Mouse (Mus musculus): ENCODE data around the gene Banf2.

The Banf2 gene

DNA sequence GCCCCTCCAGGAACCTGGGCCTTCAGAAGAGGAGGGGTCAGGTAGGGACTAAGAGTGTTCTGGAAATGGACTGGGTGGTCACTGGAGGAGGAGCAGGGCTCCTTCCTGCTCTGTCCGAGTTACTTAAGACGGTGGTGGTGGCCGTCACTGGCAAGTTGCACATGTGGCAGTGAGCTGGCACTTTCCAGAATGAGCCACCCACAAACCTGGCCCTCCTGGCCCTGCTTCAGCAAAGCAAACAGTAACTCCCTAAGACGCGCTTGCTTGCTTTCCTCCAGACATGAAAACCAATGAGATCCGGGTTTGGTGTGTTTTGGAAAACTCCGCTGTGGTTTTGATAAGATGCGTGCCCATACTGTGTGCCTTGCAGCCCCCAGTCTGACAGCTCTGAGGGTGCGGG, 7.5 kb upstream of the Banf2 start:
- no peak for DNase-seq (ENCODE audit: low spot score in 2 of 2)

DNA sequence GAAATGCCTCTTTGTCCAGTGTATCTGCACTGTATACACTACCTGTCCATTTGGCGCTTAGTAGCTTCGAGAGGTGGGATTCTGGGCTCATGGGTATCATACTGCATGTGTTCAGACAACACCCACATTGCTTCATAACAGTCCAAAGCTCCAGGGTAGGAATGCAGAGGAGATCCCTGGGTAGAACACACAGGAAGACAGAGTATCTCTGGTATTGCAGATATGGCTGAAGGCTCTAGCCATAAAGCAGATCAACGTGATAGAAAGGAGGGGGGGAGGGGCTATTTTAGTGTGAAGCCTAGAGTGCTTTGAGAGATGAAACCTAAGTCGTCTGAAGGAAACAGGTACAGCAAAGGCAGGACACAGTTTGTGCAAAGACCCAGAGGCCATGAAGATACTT, 6.4 kb upstream of the Banf2 start:
- no peak for DNase-seq (ENCODE audit: low spot score in 2 of 2)

GRCm38 (mm10) chr2:144030791-144031190, 2.1 kb upstream of the Banf2 start:
- DNase-seq (ENCODE audit: low spot score in 2 of 2), result no peak

GRCm38 (mm10) chr2:144044726-144045125, 11.9 kb downstream of the Banf2 start:
- DNase-seq (ENCODE audit: low spot score in 2 of 2), result peak; percentile 69 to 70

DNA sequence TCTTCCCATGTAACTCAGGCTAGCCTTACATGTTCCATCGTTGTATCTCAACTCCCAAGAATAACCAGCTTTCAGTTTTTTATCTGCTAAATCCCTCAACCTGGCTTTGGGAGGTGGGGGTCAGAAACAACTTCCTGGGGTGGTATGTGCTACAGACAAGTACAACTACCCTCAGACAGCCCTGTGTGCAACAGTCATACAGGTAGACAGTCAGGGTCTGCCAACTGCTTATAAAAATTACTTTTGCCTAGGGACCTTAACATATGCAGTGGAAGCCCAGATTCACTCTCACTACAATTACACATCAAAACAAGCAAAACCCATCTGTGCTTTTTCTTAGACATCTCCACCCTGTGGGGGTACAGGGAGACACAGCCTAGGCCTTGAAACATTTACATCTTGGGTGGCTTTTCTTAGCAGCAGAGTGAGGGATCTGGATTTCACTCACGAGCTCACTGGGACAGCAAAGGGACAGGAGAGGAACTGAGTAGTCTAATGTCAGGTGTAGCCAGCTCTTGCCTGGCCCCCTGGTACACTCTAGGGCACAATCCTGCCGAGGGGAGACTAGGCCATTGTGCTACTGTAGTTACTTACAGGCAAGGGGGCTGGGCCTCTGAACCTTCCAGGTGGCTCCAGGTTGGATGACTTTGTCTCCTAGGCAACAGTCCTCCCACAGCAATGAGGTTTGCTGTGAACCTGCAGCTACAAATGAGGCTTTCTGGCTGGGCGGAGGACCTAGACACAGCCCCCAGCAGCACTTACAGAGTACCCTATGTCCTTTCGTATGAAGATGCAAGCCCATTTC, 13.1 kb downstream of the Banf2 start:
- DNase-seq (ENCODE audit: low spot score in 2 of 2), result peak; percentile 19 to 38

GRCm38 (mm10) chr2:144046916-144047315, 14.1 kb downstream of the Banf2 start:
- peak in 1 of 2 experiments; percentile 8 for DNase-seq (ENCODE audit: low spot score in 2 of 2)

DNA sequence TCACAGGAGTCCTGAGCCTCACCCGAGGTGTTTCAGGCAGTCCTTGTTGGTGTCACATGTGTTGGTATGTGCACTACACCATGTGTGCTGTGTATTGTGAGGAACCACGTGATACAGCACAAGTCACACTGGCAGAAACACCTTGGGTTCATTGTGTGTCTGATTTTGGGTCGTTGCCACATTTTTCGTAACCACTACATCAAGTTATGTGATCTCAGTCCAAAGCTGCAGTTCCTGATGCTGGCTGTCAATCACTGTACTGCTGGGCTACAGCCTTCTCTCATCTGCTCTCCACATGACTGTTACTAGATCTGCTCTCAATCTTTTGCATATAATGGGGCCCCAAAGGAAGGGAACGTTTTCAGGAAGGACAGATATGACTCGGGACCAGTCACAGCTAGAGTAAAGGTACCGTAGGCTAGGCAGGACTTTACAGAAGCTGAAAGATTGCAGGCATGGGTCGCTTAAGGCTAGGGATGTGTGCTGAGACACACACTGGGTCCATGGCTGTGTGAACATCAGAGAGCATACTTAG, 17.4 kb downstream of the Banf2 start:
- no peak for DNase-seq (ENCODE audit: low spot score in 2 of 2)

GRCm38 (mm10) chr2:144050861-144051260, 18.0 kb downstream of the Banf2 start:
- no peak for DNase-seq (ENCODE audit: low spot score in 2 of 2)

DNA sequence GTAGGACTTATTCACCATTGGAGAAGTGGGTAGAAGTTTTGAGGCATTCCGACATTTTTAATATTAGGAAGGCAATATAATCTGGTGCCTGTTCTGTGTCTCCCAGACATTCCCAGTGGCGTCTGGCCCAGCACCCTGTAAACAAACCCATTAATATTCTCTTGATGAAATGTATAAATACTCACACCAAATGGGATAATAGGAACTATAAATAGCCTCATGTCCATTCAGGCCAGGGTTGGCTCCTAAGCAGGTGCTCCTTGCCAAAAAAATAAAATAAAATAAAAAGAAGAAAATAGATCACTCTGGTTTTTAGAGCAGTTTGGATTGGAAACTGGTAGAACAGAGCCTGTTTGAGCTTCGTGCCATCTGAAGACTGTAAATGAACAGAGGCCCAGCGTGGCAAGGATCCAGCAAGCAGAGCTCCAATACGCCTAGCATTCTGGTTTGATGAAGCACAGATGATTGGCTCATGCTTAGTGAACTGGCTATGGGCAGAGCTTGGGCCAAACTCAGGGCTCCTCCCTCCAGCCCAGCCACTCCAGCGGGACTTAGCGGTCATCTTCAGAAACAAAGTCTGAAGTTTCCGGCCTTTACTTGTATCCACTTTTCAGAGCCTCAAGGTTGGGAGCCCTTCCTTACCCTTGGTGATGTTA, 19.7 kb downstream of the Banf2 start:
- peak; percentile 52 to 66 for DNase-seq (ENCODE audit: low spot score in 2 of 2)

DNA sequence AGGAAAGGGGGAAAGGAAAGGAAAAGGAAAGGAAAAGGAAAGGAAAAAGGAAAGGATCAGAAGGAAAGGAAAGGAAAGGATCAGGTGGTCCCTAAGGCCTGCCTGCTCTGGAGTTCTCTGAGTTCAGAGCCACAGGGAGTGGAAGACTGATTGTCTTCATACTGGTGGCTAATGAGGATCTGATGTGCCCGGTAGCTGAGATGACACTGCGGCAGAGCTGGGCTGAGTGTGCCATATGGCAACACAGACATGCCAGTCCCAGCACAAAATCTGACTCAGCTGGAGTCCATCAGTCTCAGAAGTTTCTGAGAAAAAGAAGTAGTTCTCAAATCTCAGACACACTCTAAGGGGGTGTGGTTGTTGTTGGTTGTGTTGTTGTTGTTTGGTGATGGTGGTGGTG, 24.9 kb downstream of the Banf2 start:
- DNase-seq (ENCODE audit: low spot score in 2 of 2), result no peak

DNA sequence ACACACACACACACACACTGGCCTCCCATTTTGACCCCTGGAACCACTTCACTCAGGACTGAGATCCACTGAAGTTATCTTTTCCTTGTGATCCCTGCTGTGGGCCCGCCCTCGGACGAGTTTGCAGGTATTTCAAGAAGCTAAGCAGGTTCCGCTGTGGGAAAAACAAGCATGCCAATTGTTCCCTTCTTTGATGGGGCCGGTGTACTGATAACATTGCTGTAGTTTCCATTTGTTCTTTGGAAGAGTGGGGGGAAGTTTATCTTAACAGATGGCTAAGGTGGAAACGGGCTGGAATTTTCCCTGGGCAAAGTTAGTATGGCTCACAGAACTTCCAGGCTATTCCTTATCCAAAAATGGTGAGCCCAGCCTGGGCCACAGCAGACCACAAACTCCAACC, 28.8 kb downstream of the Banf2 start:
- no peak for DNase-seq (ENCODE audit: low spot score in 2 of 2)

GRCm38 (mm10) chr2:144065499-144065898, 32.6 kb downstream of the Banf2 start:
- no peak for DNase-seq (ENCODE audit: low spot score in 2 of 2)

GRCm38 (mm10) chr2:144069663-144070062, 36.8 kb downstream of the Banf2 start:
- DNase-seq (ENCODE audit: low spot score in 2 of 2), result no peak

DNA sequence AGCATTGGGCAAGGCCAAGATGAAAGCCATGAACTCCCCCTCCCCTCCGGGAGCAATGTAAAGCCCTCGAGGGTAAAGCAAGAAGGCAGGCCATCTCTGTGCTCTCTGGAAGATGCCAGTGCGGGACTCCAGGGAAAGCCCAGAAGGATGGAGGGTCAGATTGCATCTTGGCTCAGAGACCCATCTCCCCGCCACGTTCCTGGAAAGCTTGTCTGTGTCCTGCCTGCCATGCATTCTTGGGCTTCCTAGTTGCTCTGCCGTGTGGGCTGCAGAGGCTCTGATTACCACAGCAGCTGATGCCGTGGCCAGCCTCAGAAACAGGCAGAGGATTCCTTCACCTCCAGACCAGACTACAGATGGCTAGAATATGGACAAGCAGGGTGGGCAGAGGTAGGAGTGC, 37.6 kb downstream of the Banf2 start:
- DNase-seq (ENCODE audit: low spot score in 2 of 2), result no peak

- no peak for DNase-seq (ENCODE audit: low spot score in 2 of 2)
These were observed 39.8 kb downstream of the Banf2 start for GRCm38 (mm10) chr2:144072642-144073041.

DNA sequence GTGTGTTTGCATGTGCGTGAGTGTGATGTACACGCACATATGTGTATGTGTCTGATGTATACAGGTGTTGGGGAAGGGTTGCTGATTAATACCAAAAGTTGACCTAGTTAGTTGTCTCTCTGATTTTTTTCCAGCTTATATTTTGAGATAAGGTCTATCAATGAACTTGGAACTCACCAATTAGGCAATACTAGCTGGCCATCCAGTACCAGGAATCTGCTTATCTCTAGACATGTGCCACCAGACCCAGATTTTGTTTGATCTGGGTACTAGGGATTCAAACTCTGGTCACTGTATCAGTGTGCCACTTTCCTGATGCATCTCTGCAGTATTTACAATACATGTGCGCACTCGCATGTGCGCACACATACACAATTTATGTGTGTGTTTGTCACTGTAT, 41.2 kb downstream of the Banf2 start:
- no peak for DNase-seq (ENCODE audit: low spot score in 2 of 2)

GRCm38 (mm10) chr2:144076625-144077024, 43.8 kb downstream of the Banf2 start:
- no peak for DNase-seq (ENCODE audit: low spot score in 2 of 2)

- DNase-seq (ENCODE audit: low spot score in 2 of 2), result no peak
These were observed 46.0 kb downstream of the Banf2 start for GRCm38 (mm10) chr2:144078897-144079296.

- DNase-seq (ENCODE audit: low spot score in 2 of 2), result no peak
These were observed 53.5 kb downstream of the Banf2 start for GRCm38 (mm10) chr2:144086183-144086847.

DNA sequence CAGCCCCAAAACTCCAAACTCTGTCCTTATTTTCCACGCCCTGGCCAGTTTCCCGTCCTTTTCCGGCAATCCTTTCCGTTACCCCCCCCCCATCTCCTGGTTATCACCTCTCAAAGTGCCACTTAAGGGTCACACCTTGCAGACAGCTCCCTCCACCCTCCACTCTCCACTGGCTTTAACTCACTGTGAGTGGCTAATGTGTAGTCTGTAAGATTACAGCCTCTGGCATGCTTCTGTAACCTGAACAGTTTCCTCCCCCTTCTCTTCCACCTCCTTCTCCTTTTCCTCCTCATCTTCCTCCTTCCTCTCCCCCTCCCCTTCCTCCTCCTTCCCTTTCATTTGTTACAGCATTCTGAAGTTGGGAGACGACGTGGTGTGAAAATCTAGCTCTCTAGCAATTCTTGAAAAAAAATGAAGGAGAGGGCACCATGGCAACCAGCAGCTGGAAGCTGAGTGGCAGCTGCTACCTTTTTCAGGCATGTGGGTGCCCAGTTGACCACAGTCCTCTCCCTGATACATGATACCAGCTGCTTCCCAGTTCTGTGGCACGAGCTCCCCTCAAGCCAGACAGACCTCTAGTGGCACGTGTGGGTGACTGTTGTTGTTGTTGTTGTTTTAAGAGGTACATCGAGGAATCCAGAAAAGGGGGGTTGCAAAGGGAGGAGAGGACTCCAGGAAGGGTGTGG, 55.2 kb downstream of the Banf2 start:
- DNase-seq (ENCODE audit: low spot score in 2 of 2), result no peak

GRCm38 (mm10) chr2:144092767-144093166, 59.9 kb downstream of the Banf2 start:
- no peak for DNase-seq (ENCODE audit: low spot score in 2 of 2)

DNA sequence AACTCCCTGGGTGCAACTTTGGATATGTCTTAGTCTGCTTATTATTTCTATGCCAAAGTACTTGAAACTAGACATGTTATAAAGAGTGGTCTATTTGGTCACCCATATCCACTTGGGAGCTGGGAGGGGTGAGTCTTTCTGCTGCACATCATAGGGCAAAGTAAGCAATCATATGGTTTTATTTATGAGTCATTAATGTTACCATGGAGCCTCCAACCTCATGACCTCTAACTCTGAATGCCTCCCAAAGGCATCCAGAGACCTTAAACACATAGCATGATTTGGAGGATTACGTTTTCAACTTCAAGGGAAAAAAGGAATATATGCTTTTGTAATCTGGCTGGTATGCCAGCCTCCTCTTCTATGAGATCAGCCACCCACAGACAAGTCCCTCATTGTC, 61.9 kb downstream of the Banf2 start:
- DNase-seq (ENCODE audit: low spot score in 2 of 2), result no peak
